Mouse (Mus musculus) MEL (cell line): ENCODE measurements around the gene Srbd1. TPM values are rescaled to one million over a fixed set of nuclear protein-coding genes. Genes with fewer than 3 reads are reported as not detected.
A peak's percentile ranks its signal among the peaks of the same experiment; 100 is the strongest.

ENCODE experiments used
- DNase-seq: peaks from one replicate; pipeline ENCODE4 v3.0.0; 2011; ENCODE audit warnings: low read depth, low spot score
- H3K27ac ChIP-seq: 2 replicates; pipeline ENCODE4 v1.5.1; 2012; ENCODE audit warnings: low read depth, mild to moderate bottlenecking, control low read depth, low read length, moderate library complexity; ENCODE audit not compliant: control insufficient read depth
- H3K27me3 ChIP-seq, 2 experiments: fragments of 150-350 bp in 1 of 2; sonication (generic) in 1 of 2; 2 replicates each; pipeline ENCODE4 v1.6.1; 2012; ENCODE audit warnings: low read length in 2 of 2, mild to moderate bottlenecking in 2 of 2, improper control_type of control experiment in 1 of 2, moderate library complexity in 1 of 2; ENCODE audit not compliant: insufficient read depth in 2 of 2, control insufficient read depth in 1 of 2
- H3K36me3 ChIP-seq, 2 experiments: 2 replicates each; pipeline ENCODE4 v1.6.1; 2012 to 2014; ENCODE audit warnings: low read length in 2 of 2, improper control_type of control experiment in 1 of 2, inconsistent platforms in 1 of 2, mild to moderate bottlenecking in 1 of 2; ENCODE audit not compliant: insufficient read depth in 2 of 2, control insufficient read depth in 1 of 2
- H3K4me1 ChIP-seq, 2 experiments: fragments of 150-350 bp in 1 of 2; sonication (generic) in 1 of 2; 2 replicates each; pipeline ENCODE4 v1.6.1; 2012; ENCODE audit warnings: low read length in 2 of 2, improper control_type of control experiment in 1 of 2, mild to moderate bottlenecking in 1 of 2; ENCODE audit not compliant: insufficient read depth in 2 of 2, control insufficient read depth in 1 of 2
- H3K4me3 ChIP-seq, 2 experiments: fragments of 150-350 bp in 1 of 2; sonication (generic) in 1 of 2; 2 replicates each; pipeline ENCODE4 v1.5.1; 2012; ENCODE audit warnings: low read depth in 2 of 2, low read length in 2 of 2, mild to moderate bottlenecking in 2 of 2, moderate library complexity in 2 of 2, control low read depth in 1 of 2, improper control_type of control experiment in 1 of 2; ENCODE audit not compliant: control insufficient read depth in 1 of 2, insufficient read depth in 1 of 2
- H3K79me2 ChIP-seq: 2 replicates; pipeline ENCODE4 v1.6.1; 2012; ENCODE audit warnings: mild to moderate bottlenecking, low read length, moderate library complexity; ENCODE audit not compliant: control insufficient read depth, poor library complexity, insufficient read depth
- H3K9ac ChIP-seq: 2 replicates; pipeline ENCODE4 v1.6.1; 2012; ENCODE audit warnings: low read depth, mild to moderate bottlenecking, control low read depth, low read length, moderate library complexity; ENCODE audit not compliant: control insufficient read depth, poor library complexity, severe bottlenecking
- H3K9me3 ChIP-seq: fragments of 150-350 bp; sonication (generic); replicated peaks from 2 replicates; pipeline ENCODE4 v1.6.1; 2012; ENCODE audit warnings: mild to moderate bottlenecking, low read length, improper control_type of control experiment, moderate library complexity; ENCODE audit not compliant: insufficient read depth
- CHD2 ChIP-seq: IDR thresholded peaks from 2 replicates; pipeline ENCODE4 v1.6.1; 2011; ENCODE audit warnings: low read length, improper control_type of control experiment
- EP300 ChIP-seq, 2 experiments: IDR thresholded peaks; 2 replicates each; pipeline ENCODE4 v1.6.1; 2011; ENCODE audit warnings: improper control_type of control experiment in 2 of 2, low read length in 2 of 2, low read depth in 1 of 2, mild to moderate bottlenecking in 1 of 2
- ETS1 ChIP-seq: IDR thresholded peaks from 2 replicates; pipeline ENCODE4 v1.6.1; 2012; ENCODE audit warnings: low read depth, mild to moderate bottlenecking, inconsistent platforms, low read length, improper control_type of control experiment, moderate library complexity
- GABPA ChIP-seq: IDR thresholded peaks from 2 replicates; pipeline ENCODE4 v1.6.1; 2012; ENCODE audit warnings: low read depth, mild to moderate bottlenecking, inconsistent platforms, low read length, improper control_type of control experiment, moderate library complexity
- GATA1 ChIP-seq: IDR thresholded peaks from 2 replicates; pipeline ENCODE4 v1.6.1; 2011; ENCODE audit warnings: low read depth, low read length, improper control_type of control experiment
- JUND ChIP-seq: IDR thresholded peaks from 2 replicates; pipeline ENCODE4 v1.6.1; 2011; ENCODE audit warnings: low read depth, mild to moderate bottlenecking, improper control_type of control experiment, low read length
- MAFK ChIP-seq: IDR thresholded peaks from 2 replicates; pipeline ENCODE4 v1.6.1; 2011; ENCODE audit warnings: low read depth, mild to moderate bottlenecking, low read length, improper control_type of control experiment, borderline replicate concordance
- MAZ ChIP-seq: IDR thresholded peaks from 2 replicates; pipeline ENCODE4 v1.6.1; 2012; ENCODE audit warnings: low read depth, mild to moderate bottlenecking, inconsistent platforms, low read length, improper control_type of control experiment
- MEF2A ChIP-seq: IDR thresholded peaks from 2 replicates; pipeline ENCODE4 v1.6.1; 2014; ENCODE audit warnings: low read depth, mild to moderate bottlenecking, inconsistent platforms, low read length, improper control_type of control experiment; ENCODE audit not compliant: poor library complexity, insufficient replicate concordance, severe bottlenecking; ENCODE audit errors: extremely low read depth
- MYB ChIP-seq: IDR thresholded peaks from 2 replicates; pipeline ENCODE4 v1.6.1; 2011; ENCODE audit warnings: mild to moderate bottlenecking, low read depth, low read length, improper control_type of control experiment
- MYC ChIP-seq: IDR thresholded peaks from 2 replicates; pipeline ENCODE4 v1.6.1; 2011; ENCODE audit warnings: low read depth, mild to moderate bottlenecking, low read length, improper control_type of control experiment, moderate library complexity
- NELFE ChIP-seq: IDR thresholded peaks from 2 replicates; pipeline ENCODE4 v1.6.1; 2011; ENCODE audit warnings: low read depth, low read length, improper control_type of control experiment
- RCOR1 ChIP-seq: IDR thresholded peaks from 2 replicates; pipeline ENCODE4 v1.6.1; 2012; ENCODE audit warnings: low read depth, mild to moderate bottlenecking, inconsistent platforms, low read length, improper control_type of control experiment
- USF1 ChIP-seq: IDR thresholded peaks from 2 replicates; pipeline ENCODE4 v1.6.1; 2014; ENCODE audit warnings: low read depth, mild to moderate bottlenecking, inconsistent platforms, low read length, improper control_type of control experiment, moderate library complexity
- USF2 ChIP-seq, 2 experiments: IDR thresholded peaks; 2 replicates each; pipeline ENCODE4 v1.6.1; 2011 to 2012; ENCODE audit warnings: improper control_type of control experiment in 2 of 2, low read length in 2 of 2, borderline replicate concordance in 1 of 2, inconsistent platforms in 1 of 2, low read depth in 1 of 2, mild to moderate bottlenecking in 1 of 2; ENCODE audit not compliant: insufficient read depth in 1 of 2
- ZKSCAN1 ChIP-seq: IDR thresholded peaks from 2 replicates; pipeline ENCODE4 v1.6.1; 2012; ENCODE audit warnings: low read depth, mild to moderate bottlenecking, inconsistent platforms, low read length, improper control_type of control experiment, moderate library complexity
- ZNF384 ChIP-seq: IDR thresholded peaks from 2 replicates; pipeline ENCODE4 v1.6.1; 2012; ENCODE audit warnings: low read depth, mild to moderate bottlenecking, inconsistent platforms, low read length, improper control_type of control experiment
- polyA plus RNA-seq, 2 experiments: library from polyadenylated mRNA; stranded (reverse) in 1 of 2; unstranded in 1 of 2; fragments of >175 nt in 1 of 2; fragments of >200 nt in 1 of 2; gene quantifications; 2 replicates each; pipeline versions ENCODE4 v1.2.1 to v1.2.4; 2012; ENCODE audit warnings: low replicate concordance in 2 of 2, low read depth in 1 of 2; ENCODE audit not compliant: insufficient read length in 2 of 2, insufficient read depth in 1 of 2, missing spikeins in 1 of 2
- total RNA-seq: library from RNA; depleted of rRNA; stranded (reverse); fragments of 300-350 nt; gene quantifications from 2 replicates; pipeline ENCODE4 v1.2.3, GENCODE M21; 2012

The Srbd1 gene
- total and polyA plus RNA-seq, 3 experiments = 14.9 to 30.5 TPM; not detected in 1

DNA sequence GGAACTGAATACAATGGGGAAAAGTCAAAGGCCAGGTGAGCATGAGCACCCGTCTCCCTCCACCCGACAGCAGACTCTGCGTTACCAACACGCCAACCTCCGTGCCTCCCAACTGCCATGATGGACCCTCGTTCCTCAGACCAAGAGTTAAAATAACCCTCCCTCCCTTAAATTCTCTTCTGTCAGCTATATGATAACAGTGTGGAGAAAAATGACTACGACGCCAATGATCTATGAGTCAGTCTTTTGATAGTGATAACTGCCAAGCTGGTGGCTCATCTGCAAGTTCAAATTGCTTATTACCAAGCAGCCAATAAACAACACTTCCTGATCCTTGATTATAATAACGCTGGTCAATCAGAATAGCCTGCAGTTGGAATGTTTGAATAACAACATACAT lies 57.1 kb downstream of the Srbd1 start:
- peaks cover 5 to 10% of the 10 kb centered on the region in 2 experiments for H3K4me1 ChIP-seq
- no peak overlapping the region for H3K9ac ChIP-seq
- H3K4me3 ChIP-seq = no peak overlapping the region
- DNase-seq = peak; percentile 60
- H3K9me3 ChIP-seq = no peaks in the 10 kb centered on the region
- H3K79me2 ChIP-seq = no peaks in the 10 kb centered on the region
- H3K27me3 ChIP-seq = no peaks in the 10 kb centered on the region
- TF ChIP-seq GABPA (no peak), RCOR1 (no peak), ZKSCAN1 (no peak), USF2 (IDR thresholded peaks at IDR 0.05; ENCODE audit: borderline replicate concordance in 1 of 2, insufficient read depth in 1 of 2, low read depth in 1 of 2, low read length in 2 of 2) (no peak), EP300 (IDR thresholded peaks at IDR 0.05; ENCODE audit: low read depth in 1 of 2, low read length in 2 of 2) (peak; percentile 58 to 63; a peak in 3 of 4 replicates), GATA1 (peak; percentile 48; the same call in 1 of the 2 replicates), ZNF384 (no peak), MYC (no peak), MEF2A (no peak), MAFK (no peak), JUND (0 out of 2 replicates have a peak, but pooled peaks have one; percentile 46)
- peak overlapping the region; percentile 28; the same call in 1 of the 2 replicates for H3K27ac ChIP-seq
- H3K36me3 ChIP-seq = peaks cover 3 to 14% of the 10 kb centered on the region in 2 experiments

DNA sequence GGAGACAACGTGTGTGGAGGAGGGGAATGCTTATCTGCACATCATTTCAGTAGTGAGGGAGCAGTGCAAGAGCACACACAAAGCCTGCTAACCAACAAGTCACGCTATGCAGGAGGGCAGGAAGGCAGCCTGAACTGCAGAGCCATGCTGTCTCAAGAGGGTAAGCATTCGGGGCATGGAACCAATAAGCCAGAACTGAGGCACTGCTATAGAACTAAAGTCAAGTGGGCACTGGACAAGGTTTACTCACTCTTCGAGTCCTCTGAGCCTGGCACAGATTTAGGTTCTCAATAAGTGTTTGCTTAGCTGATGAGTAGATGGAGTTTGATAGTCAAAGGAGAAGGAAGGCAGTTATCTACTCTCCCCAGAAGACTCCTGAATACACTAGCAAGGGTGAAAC lies 58.8 kb downstream of the Srbd1 start:
- no peak overlapping the region for H3K27ac ChIP-seq
- no peak overlapping the region for H3K9ac ChIP-seq
- TF ChIP-seq MYB = no peak
- TF ChIP-seq USF1 = no peak
- TF ChIP-seq ZKSCAN1 = no peak
- TF ChIP-seq NELFE = no peak
- no peak for TF ChIP-seq ETS1
- TF ChIP-seq MAZ = no peak
- no peak for TF ChIP-seq MYC
- no peak for TF ChIP-seq JUND
- TF ChIP-seq CHD2 = no peak
- no peaks in the 10 kb centered on the region for H3K27me3 ChIP-seq
- peaks cover 5 to 9% of the 10 kb centered on the region in 2 experiments for H3K4me1 ChIP-seq
- H3K9me3 ChIP-seq = no peaks in the 10 kb centered on the region
- DNase-seq = no peak
- H3K79me2 ChIP-seq = no peaks in the 10 kb centered on the region
- H3K36me3 ChIP-seq = peaks cover 5 to 14% of the 10 kb centered on the region in 2 experiments
- no peak overlapping the region for H3K4me3 ChIP-seq
